Mouse (Mus musculus): Measurements from ENCODE around the gene Accs.

GRCm38 (mm10) chr2:93887273-93887672 lies 37.5 kb upstream of the Accs start:
- TF ChIP-seq FLI1 (IDR thresholded peaks at IDR 0.05; ENCODE audit: low read length) (no peak), GATA1 (IDR thresholded peaks at IDR 0.05; ENCODE audit: borderline replicate concordance, low read length) (no peak)

Data from megakaryocyte, embryonic 14.5 days (primary cell).